Mouse (Mus musculus) myocyte (in vitro differentiated cells): ENCODE data around the gene Atp11a. TPM values are rescaled to one million over a fixed set of nuclear protein-coding genes. Genes with fewer than 3 reads are reported as not detected.

Experiments used
- H3K27me3 ChIP-seq: one replicate; pipeline ENCODE4 v1.6.1; 2011; ENCODE audit not compliant: control insufficient read depth, insufficient read depth, insufficient read length
- H3K36me3 ChIP-seq: one replicate; pipeline ENCODE4 v1.6.1; 2011; ENCODE audit not compliant: control insufficient read depth, insufficient read depth
- H3K4me2 ChIP-seq: one replicate; pipeline ENCODE4 v1.6.1; 2011; ENCODE audit warnings: low read depth, control low read depth
- H3K4me3 ChIP-seq: one replicate; pipeline ENCODE4 v1.5.1; 2011; ENCODE audit warnings: mild to moderate bottlenecking, control low read depth, moderate library complexity
- H3K79me2 ChIP-seq: one replicate; pipeline ENCODE4 v1.6.1; 2011; ENCODE audit not compliant: control insufficient read depth, insufficient read depth
- H3ac ChIP-seq: one replicate; pipeline ENCODE4 v1.6.1; 2011; ENCODE audit not compliant: control insufficient read depth, insufficient read length
- CEBPB ChIP-seq: IDR thresholded peaks from 2 replicates; pipeline ENCODE4 v1.6.1; 2011; ENCODE audit warnings: mild to moderate bottlenecking, moderate library complexity; ENCODE audit not compliant: poor library complexity, insufficient read depth, severe bottlenecking
- E2F4 ChIP-seq: IDR thresholded peaks from one replicate; pipeline ENCODE4 v1.6.1; 2011; ENCODE audit warnings: mild to moderate bottlenecking, control low read depth, moderate library complexity; ENCODE audit not compliant: insufficient read depth
- MAX ChIP-seq: IDR thresholded peaks from one replicate; pipeline ENCODE4 v1.6.1; 2011; ENCODE audit warnings: low read depth, mild to moderate bottlenecking, control low read depth
- MYOD1 ChIP-seq, 3 experiments: IDR thresholded peaks; one replicate each; pipeline ENCODE4 v1.6.1; 2011; ENCODE audit warnings: control low read depth in 2 of 3, low read depth in 2 of 3, mild to moderate bottlenecking in 2 of 3, moderate library complexity in 1 of 3; ENCODE audit not compliant: insufficient read length in 2 of 3, control insufficient read depth in 1 of 3
- MYOG ChIP-seq, 3 experiments: IDR thresholded peaks; one replicate each; pipeline ENCODE4 v1.6.1; 2011; ENCODE audit warnings: control low read depth in 2 of 3, low read depth in 2 of 3, mild to moderate bottlenecking in 2 of 3; ENCODE audit not compliant: insufficient read length in 2 of 3, control insufficient read depth in 1 of 3, insufficient read depth in 1 of 3
- POLR2A ChIP-seq: IDR thresholded peaks from one replicate; pipeline ENCODE4 v1.6.1; 2011; ENCODE audit warnings: low read depth, mild to moderate bottlenecking, control low read depth, moderate library complexity; ENCODE audit not compliant: insufficient read length
- POLR2AphosphoS2 ChIP-seq: IDR thresholded peaks from one replicate; pipeline ENCODE4 v1.6.1; 2011; ENCODE audit warnings: low read depth, control low read depth; ENCODE audit not compliant: insufficient read length
- REST ChIP-seq: IDR thresholded peaks from one replicate; pipeline ENCODE4 v1.6.1; 2011; ENCODE audit warnings: mild to moderate bottlenecking, control low read depth, moderate library complexity; ENCODE audit not compliant: insufficient read depth, insufficient read length
- SRF ChIP-seq: IDR thresholded peaks from one replicate; pipeline ENCODE4 v1.6.1; 2011; ENCODE audit warnings: low read depth; ENCODE audit not compliant: control insufficient read depth, insufficient read length
- TCF12 ChIP-seq: IDR thresholded peaks from one replicate; pipeline ENCODE4 v1.6.1; 2011; ENCODE audit warnings: mild to moderate bottlenecking, control low read depth; ENCODE audit not compliant: poor library complexity, insufficient read depth, severe bottlenecking
- TCF3 ChIP-seq: IDR thresholded peaks from one replicate; pipeline ENCODE4 v1.6.1; 2011; ENCODE audit warnings: low read depth, control low read depth; ENCODE audit not compliant: insufficient read length
- USF1 ChIP-seq: IDR thresholded peaks from one replicate; pipeline ENCODE4 v1.6.1; 2011; ENCODE audit warnings: low read depth, mild to moderate bottlenecking, control low read depth, moderate library complexity
- polyA plus RNA-seq: library from polyadenylated mRNA; unstranded; fragments of >200 nt; fragmentation: generic; extraction: Trizol; gene quantifications from one replicate; pipeline ENCODE4 v1.2.1, GENCODE M21; 2012; ENCODE audit warnings: missing spikeins

The Atp11a gene
- polyA plus RNA-seq, 1 experiment: 13.8 TPM

- no peak overlapping the region for H3ac ChIP-seq
- H3K79me2 ChIP-seq: no peaks in the 10 kb centered on the region
- no peak overlapping the region for H3K4me2 ChIP-seq
- no peaks in the 10 kb centered on the region for H3K27me3 ChIP-seq
- TF ChIP-seq MYOG (IDR thresholded peaks at IDR 0.05; ENCODE audit: control insufficient read depth in 1 of 3, insufficient read depth in 1 of 3, insufficient read length in 2 of 3, low read depth in 2 of 3) (no peak), E2F4 (no peak), TCF12 (no peak), MYOD1 (IDR thresholded peaks at IDR 0.05; ENCODE audit: control insufficient read depth in 1 of 3, insufficient read length in 2 of 3, low read depth in 2 of 3) (no peak), REST (no peak), POLR2AphosphoS2 (no peak), CEBPB (no peak), POLR2A (no peak), SRF (no peak), TCF3 (no peak), MAX (no peak), USF1 (no peak)
- no peak overlapping the region for H3K4me3 ChIP-seq
- no peaks in the 10 kb centered on the region for H3K36me3 ChIP-seq
Observed at GRCm38 (mm10) chr8:12759963-12760362, 3.1 kb downstream of the Atp11a start.

GRCm38 (mm10) chr8:12761873-12762272 lies 5.1 kb downstream of the Atp11a start:
- H3K27me3 ChIP-seq: no peaks in the 10 kb centered on the region
- no peak overlapping the region for H3ac ChIP-seq
- no peak overlapping the region for H3K4me2 ChIP-seq
- no peak overlapping the region for H3K4me3 ChIP-seq
- H3K36me3 ChIP-seq: no peaks in the 10 kb centered on the region
- TF ChIP-seq SRF: no peak
- no peak for TF ChIP-seq POLR2AphosphoS2
- TF ChIP-seq REST: no peak
- no peak for TF ChIP-seq MYOD1 (IDR thresholded peaks at IDR 0.05; ENCODE audit: control insufficient read depth in 1 of 3, insufficient read length in 2 of 3, low read depth in 2 of 3)
- no peak for TF ChIP-seq MAX
- no peak for TF ChIP-seq TCF3
- TF ChIP-seq TCF12: no peak
- H3K79me2 ChIP-seq: no peaks in the 10 kb centered on the region

- H3K27me3 ChIP-seq: no peaks in the 10 kb centered on the region
- H3K4me3 ChIP-seq: no peak overlapping the region
- no peaks in the 10 kb centered on the region for H3K36me3 ChIP-seq
- no peak overlapping the region for H3ac ChIP-seq
- no peak for TF ChIP-seq MAX
- no peak for TF ChIP-seq POLR2AphosphoS2
- no peak for TF ChIP-seq E2F4
- TF ChIP-seq REST: no peak
- no peak for TF ChIP-seq MYOD1 (IDR thresholded peaks at IDR 0.05; ENCODE audit: control insufficient read depth in 1 of 3, insufficient read length in 2 of 3, low read depth in 2 of 3)
- no peaks in the 10 kb centered on the region for H3K79me2 ChIP-seq
- H3K4me2 ChIP-seq: no peak overlapping the region
Observed at GRCm38 (mm10) chr8:12763565-12764108, 6.8 kb downstream of the Atp11a start.

GRCm38 (mm10) chr8:12764971-12765370 lies 8.2 kb downstream of the Atp11a start:
- Histone ChIP-seq H3K4me2 (no peak overlapping the region), H3K27me3 (no peaks in the 10 kb centered on the region), H3K79me2 (no peaks in the 10 kb centered on the region), H3ac (no peak overlapping the region), H3K36me3 (no peaks in the 10 kb centered on the region), H3K4me3 (no peak overlapping the region)
- TF ChIP-seq CEBPB (no peak), MAX (no peak), REST (no peak)

DNA sequence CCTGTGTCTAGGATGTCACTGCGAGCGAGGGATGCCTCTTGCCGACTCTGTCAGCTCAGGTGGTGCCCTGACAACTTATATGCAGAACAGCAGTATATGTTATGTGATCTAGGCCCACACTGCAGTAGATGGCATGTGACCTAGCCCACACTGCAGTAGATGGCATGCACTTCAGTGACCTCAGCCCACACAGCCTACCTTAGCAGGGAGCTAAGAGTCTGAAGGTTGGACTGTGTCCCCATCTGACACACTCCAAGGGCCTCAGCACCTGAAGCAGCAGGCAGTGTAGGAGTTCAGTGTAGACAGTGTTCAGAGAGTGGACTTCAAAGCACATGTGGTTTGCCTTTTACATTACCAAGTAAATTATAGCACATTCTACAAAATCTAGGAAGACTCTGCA lies 10.4 kb downstream of the Atp11a start:
- no peaks in the 10 kb centered on the region for H3K27me3 ChIP-seq
- no peaks in the 10 kb centered on the region for H3K36me3 ChIP-seq
- TF ChIP-seq REST: no peak
- TF ChIP-seq E2F4: no peak
- TF ChIP-seq POLR2AphosphoS2: no peak
- TF ChIP-seq CEBPB: no peak
- no peak for TF ChIP-seq TCF12
- TF ChIP-seq MYOD1 (IDR thresholded peaks at IDR 0.05; ENCODE audit: control insufficient read depth in 1 of 3, insufficient read length in 2 of 3, low read depth in 2 of 3): no peak
- no peak for TF ChIP-seq POLR2A
- TF ChIP-seq TCF3: no peak
- H3K4me3 ChIP-seq: no peak overlapping the region
- no peak overlapping the region for H3K4me2 ChIP-seq
- no peak overlapping the region for H3ac ChIP-seq
- peaks cover 4% of the 10 kb centered on the region for H3K79me2 ChIP-seq
